Mouse (Mus musculus): ENCODE measurements around the gene Thrb. TPM values are rescaled to one million over a fixed set of nuclear protein-coding genes. Genes with fewer than 3 reads are reported as not detected.

Gene Thrb
- total RNA-seq, 2 experiments from 2014 or later: 19.3 to 23.8 TPM

DNA sequence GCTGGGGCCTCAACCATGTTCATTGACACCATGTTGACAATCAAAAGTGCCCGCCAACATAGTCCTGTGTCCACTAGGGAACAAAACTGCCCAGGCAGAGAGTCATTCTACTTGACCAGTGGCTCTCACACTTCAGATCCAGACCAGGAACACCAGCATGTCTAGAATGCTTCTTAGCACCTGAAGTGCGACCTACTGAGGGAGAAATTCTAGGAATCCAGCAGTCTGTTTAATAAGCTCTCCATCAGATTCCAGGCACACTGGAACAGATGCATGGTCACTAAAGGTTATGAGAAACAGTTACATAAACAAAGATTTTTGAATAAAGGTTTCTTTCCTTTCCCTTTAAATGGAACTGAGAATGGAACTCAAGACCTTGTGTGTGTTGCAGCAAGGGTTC is 192.2 kb downstream of the Thrb start:
- intact Hi-C loops (cut with DNase I): no loop called here
- DNase-seq: no peak

DNA sequence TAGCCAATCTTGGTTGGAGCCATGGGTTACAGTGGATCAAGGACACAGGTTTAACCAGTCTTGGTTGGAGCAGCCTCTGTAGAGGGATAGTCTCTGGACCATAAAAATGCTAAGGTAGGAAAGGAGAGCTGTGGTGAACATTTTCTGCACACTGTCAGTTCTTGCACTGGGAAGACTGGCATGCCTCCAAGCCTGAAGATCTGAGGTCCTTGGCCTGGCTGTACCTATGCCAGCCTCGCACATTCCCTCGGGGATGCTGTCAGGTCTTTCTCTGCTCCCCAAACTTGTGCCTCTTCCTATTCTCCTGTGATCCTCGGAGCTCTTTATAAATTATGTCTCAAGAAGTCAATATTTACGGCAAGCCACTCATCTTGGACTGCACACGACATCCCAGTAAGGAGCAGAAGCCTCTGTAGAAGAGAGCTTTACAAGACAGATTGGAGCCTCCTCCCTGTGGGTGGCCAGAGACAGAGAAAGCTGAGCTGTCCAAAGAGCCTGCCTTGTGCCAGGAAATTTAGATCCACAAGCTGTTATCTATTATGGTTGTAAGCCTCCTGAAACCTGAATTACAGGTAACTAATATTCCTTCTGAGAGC is 199.8 kb downstream of the Thrb start:
- no peak for DNase-seq
- intact Hi-C loops (cut with DNase I): no loop called here

DNA sequence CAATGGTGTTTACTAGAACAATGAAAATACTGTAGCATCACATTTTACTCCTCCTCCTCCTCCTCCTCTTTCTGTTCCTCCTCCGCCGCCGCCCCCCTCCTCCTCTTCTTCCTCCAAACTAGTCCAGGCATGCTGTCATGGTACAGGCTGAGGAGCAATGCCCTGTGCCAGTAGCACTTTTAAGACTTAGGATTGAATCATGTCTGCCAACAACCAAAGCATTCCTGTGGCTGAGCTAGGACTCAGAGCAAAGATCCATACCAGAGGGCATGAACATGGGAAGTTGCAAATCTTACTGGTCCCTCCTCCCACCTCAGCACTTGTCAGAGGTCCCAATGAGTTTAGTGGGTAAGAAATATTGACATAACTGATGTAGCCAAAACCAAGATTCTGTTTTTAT is 202.6 kb downstream of the Thrb start:
- no peak for DNase-seq
- intact Hi-C loops (cut with DNase I): no loop called here

DNA sequence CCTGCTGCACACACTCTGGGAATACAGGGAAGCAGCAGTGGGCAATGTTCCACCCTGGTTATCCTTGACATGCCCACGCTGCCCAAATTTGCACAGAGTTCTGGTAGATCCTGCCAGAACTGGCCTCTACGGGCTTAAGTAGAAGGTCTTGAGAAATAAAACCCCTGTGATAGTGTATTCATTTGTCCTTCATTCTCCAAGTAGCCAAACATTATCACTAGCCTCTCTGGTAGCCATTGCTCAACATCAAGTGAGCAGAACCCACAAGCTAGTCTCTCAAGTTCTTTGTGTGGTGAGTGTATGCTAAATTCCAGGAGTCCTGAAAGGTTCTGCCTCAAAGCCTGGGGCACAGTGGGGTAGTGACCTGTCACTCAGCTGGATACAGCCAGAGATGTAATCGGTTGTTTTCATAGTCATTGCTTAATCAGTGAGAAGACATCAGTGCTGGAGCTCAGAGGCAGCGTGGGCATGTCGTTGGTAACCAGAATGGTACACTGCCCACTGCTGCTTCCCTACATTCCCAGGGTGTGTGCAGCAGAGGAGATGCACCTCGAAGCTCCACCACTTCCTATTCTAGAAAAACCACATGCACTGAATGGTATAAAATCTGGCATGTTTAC is 203.8 kb downstream of the Thrb start:
- intact Hi-C loops (cut with DNase I): no loop called here
- DNase-seq: no peak

DNA sequence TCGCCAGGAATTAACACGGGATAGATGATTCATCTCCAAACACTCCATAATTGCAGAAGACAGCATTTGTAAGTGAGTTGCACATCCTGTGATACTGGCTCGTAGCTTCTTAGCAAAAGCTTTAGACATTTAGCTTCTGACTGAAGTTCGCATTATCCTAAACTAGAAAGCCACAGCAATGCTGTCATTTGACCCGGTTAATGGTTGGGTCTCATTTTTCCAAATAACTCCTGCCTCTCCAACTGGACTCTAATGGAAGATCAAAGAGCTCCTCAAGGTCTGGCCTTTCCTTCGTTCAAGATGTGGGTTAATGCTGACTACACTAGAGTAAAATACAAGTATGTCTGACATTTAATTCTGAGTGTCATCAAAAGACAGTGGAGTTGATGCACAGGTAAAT is 208.3 kb downstream of the Thrb start:
- no peak for DNase-seq
- intact Hi-C loops (cut with DNase I): no loop called here

DNA sequence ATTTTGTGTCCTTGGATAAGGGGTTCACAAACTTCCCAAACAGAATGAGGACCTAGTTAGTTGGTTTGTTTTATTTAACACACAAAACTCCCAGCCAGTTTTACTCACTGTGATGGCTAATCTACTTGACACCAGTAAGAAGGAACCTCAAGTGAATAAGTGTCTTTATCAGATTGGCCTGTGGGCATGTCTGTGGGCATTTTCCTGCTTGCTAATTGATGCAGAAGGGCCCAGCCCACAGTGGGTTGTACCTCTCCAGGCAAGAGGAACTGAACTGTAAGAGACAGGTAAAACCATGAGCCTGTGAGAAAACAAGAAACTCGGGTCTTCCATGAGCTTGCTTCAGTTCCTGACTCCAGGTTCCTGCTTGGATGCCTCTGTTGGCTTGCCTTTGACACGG is 215.9 kb downstream of the Thrb start:
- intact Hi-C loops (cut with DNase I): no loop called here
- DNase-seq: no peak

DNA sequence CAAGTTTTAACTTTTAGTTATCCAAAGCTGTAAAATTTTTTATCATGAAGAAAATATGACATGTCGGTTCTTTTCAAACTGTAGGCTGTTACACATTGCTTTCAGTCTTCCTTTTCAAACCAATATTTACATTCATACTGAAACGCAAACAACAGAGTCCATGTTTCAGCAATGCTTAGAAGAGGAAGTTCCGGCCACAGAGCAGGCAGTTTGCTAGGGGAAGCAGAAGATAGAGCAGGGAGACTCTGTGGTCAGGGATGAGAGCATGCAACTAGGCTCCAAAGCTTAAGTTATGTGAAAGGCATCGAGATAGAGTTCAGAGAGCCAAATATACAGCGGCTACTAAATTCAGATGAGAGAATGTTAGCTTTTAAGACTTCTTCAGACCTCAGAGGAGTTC is 219.4 kb downstream of the Thrb start:
- intact Hi-C loops (cut with DNase I): no loop called here
- DNase-seq: no peak

DNA sequence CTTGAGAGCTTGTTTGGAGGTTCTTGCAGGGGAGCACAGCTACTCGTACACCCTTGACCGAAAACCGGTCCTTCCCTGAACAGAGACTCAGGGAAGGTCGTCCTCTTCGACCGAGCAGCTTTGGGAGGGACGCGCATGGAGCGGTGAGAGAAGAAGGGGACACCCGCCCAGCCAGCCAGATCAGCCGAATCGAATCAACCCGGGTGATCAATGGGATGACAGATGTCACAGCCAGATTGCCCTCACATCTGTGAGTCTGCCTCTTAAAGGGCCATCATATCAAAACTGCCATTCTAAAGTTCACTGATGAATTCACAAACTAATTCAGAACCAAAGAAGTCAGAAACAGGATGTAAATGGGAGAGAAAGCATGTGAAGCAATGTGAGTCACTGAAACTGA is 224.8 kb downstream of the Thrb start:
- no peak for DNase-seq
- intact Hi-C loops (cut with DNase I): no loop called here

DNA sequence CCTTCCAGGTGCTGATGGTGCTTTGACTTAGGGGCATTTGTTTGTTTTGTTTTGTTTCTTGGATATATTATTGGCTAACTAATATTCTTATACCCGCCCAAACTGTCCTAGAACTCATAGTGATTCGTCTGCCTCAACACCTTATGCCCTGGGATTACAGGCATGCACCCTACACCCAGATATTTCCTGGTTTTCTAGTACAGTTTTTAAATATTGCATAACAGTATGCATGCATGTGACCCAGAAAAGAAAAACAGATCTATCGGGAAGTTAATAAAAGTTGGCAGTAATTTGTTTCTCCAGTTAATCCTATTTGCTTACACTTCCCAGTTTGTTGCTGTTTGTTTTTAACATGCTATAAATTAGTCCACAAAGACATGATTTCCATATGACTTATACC is 225.3 kb downstream of the Thrb start:
- intact Hi-C loops (cut with DNase I): no loop called here
- DNase-seq: no peak

DNA sequence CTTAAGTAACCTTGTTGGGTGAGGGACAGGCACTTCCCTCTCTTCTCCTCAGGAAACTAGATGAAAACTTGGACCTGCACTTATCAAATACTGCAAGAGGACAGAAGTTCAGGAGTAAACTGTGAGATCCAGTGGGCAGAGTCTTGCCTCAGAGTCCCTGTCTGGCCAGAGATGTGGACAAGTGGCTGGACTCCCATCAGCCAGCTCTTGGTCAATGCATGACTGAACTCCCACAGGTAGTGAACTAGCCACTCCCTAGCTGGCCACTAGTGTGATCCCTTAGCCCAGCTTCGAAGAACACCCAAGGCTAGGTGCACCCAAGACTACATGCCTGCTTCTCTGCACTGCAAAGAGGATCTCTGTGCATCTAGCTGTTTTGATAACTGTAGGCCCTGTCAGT is 234.7 kb downstream of the Thrb start:
- intact Hi-C loops (cut with DNase I): no loop called here
- DNase-seq: no peak

DNA sequence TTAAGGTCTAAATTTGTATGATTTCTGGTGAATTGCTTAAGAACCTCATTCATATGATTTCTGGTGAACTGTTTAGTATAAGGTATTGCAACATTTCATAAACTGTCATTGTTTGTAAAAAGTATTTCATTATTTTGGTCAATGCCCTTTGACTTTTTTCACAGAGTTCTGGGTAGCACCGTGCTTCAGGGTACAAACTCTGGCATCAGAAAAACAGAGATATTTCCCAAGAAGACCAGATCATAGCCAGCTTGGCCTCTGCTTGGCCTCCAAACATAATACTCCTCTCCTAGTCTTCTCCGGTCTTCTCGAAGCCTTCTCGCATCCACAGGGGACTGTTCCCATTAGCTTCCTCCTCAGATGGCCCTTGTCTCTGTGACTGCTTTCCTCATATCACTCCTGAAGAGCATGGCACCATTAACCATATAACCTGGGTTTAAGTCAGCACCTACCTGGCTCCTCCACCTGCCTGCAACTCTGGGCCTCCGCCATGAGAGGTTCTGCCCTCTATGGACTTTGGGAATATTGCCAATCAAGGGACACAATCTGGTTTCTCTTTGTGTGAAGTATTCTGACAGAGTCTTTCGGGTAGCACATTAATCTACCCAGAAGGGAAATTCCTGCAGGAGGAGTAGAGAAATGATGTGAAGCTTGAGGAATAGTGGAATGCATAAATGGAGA is 239.8 kb downstream of the Thrb start:
- no peak for DNase-seq
- intact Hi-C loops (cut with DNase I): no loop called here

DNA sequence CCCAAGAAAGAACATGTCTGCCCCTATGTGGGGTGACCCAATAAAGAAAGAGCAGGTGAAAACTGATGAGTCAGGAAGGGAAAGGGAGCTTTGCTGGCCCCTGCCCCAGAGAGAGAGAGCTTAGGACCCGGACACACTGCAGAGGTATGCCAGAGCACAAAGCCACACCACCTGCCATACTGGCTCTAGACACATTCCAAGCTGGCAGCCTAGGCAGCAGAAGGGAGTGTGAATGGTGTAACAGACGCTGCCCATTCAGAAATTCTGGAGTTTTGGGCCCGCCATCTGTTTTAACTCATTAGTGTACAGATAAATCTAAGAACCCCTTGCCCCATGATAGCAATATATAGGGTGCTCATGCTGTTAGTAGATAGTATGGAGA is 240.3 kb downstream of the Thrb start:
- intact Hi-C loops (cut with DNase I): no loop called here
- no peak for DNase-seq

DNA sequence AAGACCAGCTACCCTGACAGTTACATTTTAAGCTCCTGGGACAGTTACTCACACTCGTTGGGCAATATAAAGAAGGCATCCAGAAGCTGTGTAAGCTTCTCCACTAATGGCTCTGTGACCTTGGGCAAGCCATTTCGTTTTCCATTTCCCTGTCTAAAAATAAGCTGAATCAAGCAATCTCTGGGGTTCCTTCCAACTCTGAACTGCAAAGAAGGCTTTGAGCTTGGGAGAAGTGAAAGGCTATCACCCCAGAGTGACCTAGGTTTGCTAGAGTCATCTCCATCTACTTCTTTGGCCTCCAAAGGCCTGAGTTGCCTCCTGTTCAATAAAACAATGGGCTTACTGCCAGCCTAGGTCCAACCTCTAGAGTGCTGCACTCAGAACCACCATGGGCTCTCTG is 242.4 kb downstream of the Thrb start:
- DNase-seq: no peak
- intact Hi-C loops (cut with DNase I): no loop called here

DNA sequence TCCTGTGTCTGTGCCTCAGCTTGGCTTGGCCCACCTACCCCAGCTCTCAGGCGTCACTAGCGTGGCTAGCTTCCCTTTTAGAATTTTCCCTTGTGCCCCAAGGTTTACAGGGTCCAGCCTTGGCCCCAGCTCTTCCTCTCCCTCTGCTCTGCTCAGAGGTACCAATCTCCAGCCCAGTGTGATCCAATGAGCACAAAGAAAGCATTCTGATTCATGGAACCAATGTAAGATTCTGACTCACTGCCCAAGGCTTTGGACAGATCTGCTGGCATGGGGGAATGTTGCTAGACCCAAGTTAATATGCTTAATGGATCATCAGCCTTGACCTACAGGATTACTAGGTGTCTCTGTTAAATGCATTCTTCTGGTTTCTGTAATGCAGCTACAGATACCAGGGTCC is 243.1 kb downstream of the Thrb start:
- DNase-seq: no peak
- intact Hi-C loops (cut with DNase I): no loop called here

DNA sequence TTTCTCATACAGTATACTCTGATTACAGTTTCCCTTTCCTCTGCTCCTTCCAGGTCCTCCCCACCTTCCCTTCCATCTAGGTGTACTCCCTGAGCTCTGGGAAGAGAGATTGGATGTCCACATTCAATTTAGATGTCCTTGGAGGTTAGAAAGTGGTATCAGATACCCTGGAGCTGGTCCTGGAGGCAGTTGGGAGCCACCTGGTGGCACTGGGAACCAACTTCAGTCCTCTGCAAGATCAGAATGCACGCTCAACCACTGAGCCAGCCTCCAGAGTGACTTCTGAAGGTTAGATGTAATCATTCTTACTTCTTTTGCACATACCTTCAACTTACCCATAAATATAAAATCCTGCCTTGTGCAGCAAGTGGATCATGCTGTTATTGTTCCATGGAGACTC is 244.5 kb downstream of the Thrb start:
- intact Hi-C loops (cut with DNase I): loop anchor here (2.0 kb wide), 1 partner anchor 244 kb away; the partner anchor contains the start of gene Thrb

DNA sequence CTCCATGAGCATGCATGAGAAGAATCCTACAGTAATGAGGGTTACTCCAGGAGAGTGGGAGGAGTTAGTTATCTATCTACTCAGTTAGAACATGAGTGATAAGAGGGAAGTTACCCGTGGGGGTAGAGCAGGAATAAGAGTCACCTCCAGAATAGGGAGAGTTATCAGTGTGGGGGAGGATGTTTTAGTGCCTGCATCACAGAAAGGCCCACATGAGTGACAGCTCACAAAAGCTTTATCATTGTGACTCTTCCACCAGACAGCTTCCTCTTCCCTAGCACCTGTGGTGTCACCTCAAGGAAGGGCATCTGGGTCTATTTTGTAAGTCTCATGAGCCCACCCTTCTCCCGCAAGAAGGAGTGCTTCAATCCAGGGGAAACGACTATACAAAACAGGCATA is 245.6 kb downstream of the Thrb start:
- intact Hi-C loops (cut with DNase I): loop anchor here (2.0 kb wide), 1 partner anchor 245 kb away; the partner anchor contains the start of gene Thrb
- DNase-seq: no peak

More for the DNA sequence above, 244.5 kb downstream of the Thrb start:
- DNase-seq: no peak

DNA sequence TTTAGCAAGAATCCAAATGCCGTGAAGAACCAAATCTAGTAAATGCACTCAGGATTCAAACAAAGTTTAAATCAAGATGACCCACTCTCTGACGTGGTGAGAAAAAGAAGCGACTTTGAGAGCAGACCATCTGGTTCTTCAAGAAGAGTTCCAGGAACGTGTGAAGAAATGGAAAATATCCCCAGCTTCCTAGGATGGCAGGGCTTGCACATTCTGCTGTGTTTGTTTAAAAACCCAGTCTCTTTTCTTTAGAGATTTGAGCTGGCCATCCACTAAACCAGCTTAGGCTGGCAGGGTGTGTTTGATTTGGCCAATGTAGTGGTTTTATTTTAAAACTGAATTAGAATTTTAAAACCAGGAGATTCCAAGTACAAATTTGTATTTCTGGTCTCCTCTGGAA is 246.9 kb downstream of the Thrb start:
- DNase-seq: no peak
- intact Hi-C loops (cut with DNase I): no loop called here

DNA sequence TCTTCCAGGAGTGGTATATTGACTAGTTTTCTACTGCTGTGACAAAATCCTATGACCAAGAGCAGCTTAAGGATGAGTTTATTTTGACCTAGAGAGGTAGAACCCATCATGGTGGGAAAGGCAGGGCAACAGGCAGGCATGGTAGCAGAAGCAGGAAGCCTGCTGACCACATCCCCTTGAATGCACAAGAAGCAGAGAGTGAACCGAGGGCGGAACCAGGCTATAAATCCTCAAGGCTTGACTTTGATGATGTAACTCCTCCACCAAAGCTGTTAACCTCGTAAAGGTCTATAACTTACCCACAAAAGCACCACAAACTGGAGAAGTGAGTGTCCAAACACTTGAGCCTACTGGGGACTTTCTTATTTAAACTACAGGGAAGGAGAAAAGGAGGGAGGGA is 251.1 kb downstream of the Thrb start:
- intact Hi-C loops (cut with DNase I): no loop called here

DNA sequence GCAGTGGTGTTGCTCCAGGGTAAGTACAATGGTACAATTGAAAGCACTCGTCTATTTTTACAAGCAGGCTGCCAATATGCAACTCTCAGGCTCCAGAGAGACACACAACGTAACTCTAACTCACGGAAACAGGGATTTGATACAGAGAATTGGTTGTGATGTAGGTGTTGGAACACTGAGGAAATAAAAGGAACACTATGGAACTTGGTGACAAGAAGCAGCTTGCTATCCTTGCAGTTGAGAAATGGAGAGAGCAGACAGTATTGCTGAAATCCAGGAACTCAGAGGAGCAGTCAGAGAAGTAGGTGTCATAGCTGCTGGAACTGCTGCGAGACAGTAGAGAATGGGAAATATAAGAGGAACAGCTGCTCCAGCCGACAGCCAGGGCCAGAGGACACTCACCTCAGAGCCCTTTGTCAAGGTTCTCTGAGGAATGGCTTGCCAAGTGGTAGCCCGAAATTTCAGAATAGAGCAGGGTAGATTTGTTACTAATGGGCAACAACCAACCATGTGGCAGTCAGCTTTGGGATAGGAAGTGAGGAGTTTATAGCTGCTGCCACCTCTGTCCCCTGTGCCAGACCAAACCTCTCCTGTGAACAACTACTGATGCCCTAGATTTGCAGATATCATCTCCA is 252.6 kb downstream of the Thrb start:
- intact Hi-C loops (cut with DNase I): no loop called here
- no peak for DNase-seq

More for the DNA sequence above, 251.1 kb downstream of the Thrb start:
- DNase-seq: no peak

DNA sequence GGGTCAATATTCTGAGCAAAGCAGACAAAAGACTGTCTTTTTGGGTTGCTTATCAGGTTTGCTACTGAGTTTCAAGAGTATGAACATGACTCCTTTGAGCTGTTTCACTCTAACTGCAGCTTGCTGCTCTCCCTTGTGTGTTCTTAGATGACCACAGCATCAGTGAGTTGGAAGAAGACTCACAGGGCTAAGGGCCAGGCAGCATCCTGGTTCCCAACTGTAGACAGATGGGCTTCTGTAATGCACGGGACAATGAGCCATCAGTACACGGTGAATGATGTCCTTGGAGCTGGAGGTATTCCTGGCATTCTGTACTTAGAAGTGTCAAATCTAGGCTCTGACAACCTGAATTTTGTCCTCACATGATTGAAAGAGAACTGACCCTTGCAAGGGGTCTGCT is 255.5 kb downstream of the Thrb start:
- intact Hi-C loops (cut with DNase I): no loop called here
- DNase-seq: no peak

DNA sequence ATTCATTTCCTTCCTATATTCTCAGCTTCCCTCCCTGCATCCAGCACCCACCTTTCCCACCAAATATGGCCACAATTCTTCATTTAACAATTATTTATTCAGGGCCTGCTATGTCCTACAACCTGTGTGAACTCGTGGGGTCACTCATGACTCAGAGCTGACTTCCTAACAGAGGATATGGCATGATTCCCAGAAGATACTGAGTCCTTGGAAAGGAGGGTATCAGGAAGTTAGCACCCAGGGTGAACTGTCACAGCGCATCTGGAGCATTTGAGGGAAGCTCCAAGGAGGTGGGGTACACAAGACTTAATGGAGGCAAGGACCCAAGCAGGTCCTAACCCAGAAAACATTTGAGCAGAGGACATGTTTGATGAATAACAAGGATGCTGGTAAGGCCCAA is 256.6 kb downstream of the Thrb start:
- no peak for DNase-seq
- intact Hi-C loops (cut with DNase I): no loop called here

Data from gastrocnemius, postnatal 36 days (tissue).